In the genomic region with DNA sequence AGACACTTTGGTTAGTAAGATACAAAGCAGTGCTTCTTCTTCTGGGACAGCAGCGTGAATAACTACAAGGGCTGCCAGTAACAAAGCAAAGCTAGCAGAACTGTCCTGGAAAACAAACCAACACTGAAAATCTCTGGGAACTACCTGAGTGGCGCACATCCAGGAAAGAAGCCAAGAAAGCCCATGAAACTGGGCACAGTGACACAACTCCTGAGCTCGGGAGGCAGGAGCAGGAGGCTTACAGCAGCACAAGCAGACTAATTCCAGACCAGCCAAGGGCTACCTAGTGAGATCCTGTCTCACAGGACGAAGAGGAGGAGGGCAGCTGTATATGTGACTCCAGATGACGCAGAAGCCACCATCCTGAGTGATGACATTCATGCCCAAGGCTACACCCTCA, we compare ENCODE assay signal across 34 mouse cellular contexts.
DNase-seq lines count a peak whose midpoint lies in the region; ATAC-seq lines count a peak whose summit lies in the region.
"Had no signal": no experiment of that assay in that cellular context is flagged by ENCODE, and none has a peak within 500 bp of the region (broad histone marks: within the 10 kb centered on the region; RNA-seq: fewer than 3 reads in every experiment).

No protein-coding gene starts in this region.

- no peak overlapping the region for H3K4me3 ChIP-seq in stomach, embryonic 15.5 days (replicated peaks)
- H3K4me3 ChIP-seq in liver, embryonic 12.5 days, result no peak overlapping the region
- H3K4me3 ChIP-seq: embryonic facial prominence, embryonic 13.5 days; forebrain, embryonic 10.5 days; gastrocnemius, adult 2 months; heart, adult 2 months; heart, embryonic 12.5 days; hindbrain, embryonic 15.5 days; left cerebral cortex, adult 2 months; limb, embryonic 13.5 days; liver, embryonic 13.5 days; megakaryocyte, embryonic 14.5 days; neural tube, embryonic 15.5 days had no signal

- DNase-seq in cerebellum, postnatal 4 days (ENCODE audit: low spot score in 2 of 2), result no peak
- peak; percentile 75 to 80 for DNase-seq in cerebellum, adult 18-20 months
- peak; percentile 63 to 75 for DNase-seq in cerebellum, postnatal 10 days
- no peak for DNase-seq in spleen, adult 12 weeks (ENCODE audit: low spot score)
- DNase-seq in left cerebral cortex, adult 18-20 months (ENCODE audit: low spot score in 2 of 2), result no peak
- DNase-seq: adrenal gland, adult 8-10 months; gastrocnemius, adult 2 months; gastrocnemius, postnatal 36 days; heart, adult 2 months; heart, postnatal 4 days; kidney, adult 9 months; kidney, postnatal 10 days; layer of hippocampus, adult 9-11 months; liver, embryonic 13.5 days; lung, adult 18-20 months; lung, postnatal 4 days; midbrain, embryonic 14.5 days; retina, postnatal 1 day; right cerebral cortex, postnatal 14 days; thymus, postnatal 25 days had no signal

- WGBS in stomach, embryonic 15.5 days, result 60% methylated on average over 5 of the region's 5 CpGs
- WGBS in liver, embryonic 12.5 days (ENCODE audit: insufficient replicate concordance), result 72% methylated on average over 5 of the region's 5 CpGs

- no peaks in the 10 kb centered on the region for H3K27me3 ChIP-seq in stomach, embryonic 15.5 days (replicated peaks)
- 0 out of 2 replicates have a peak, but pooled peaks cover 5% of the 10 kb centered on the region for H3K27me3 ChIP-seq in liver, embryonic 12.5 days (replicated peaks)
- H3K27me3 ChIP-seq: embryonic facial prominence, embryonic 13.5 days; heart, embryonic 12.5 days; hindbrain, embryonic 15.5 days; limb, embryonic 13.5 days; liver, embryonic 13.5 days; neural tube, embryonic 15.5 days had no signal

- peak; percentile 87 for ATAC-seq in cerebellum, adult (ENCODE audit: insufficient number of reproducible peaks, low FRiP score, low TSS enrichment)
- no peak for ATAC-seq in stomach, embryonic 15.5 days (ENCODE audit: insufficient read depth, low FRiP score, low read depth)
- no peak for ATAC-seq in liver, embryonic 12.5 days
- ATAC-seq: forebrain, embryonic 16.5 days; lung, postnatal 0 days had no signal

- H3K27ac ChIP-seq in stomach, embryonic 15.5 days, result peak overlapping the region; percentile 49; the same call in 1 of the 2 replicates
- no peak overlapping the region for H3K27ac ChIP-seq in liver, embryonic 12.5 days
- H3K27ac ChIP-seq: embryonic facial prominence, embryonic 13.5 days; forebrain, embryonic 10.5 days; gastrocnemius, adult 2 months; heart, adult 2 months; hindbrain, embryonic 15.5 days; left cerebral cortex, adult 2 months; limb, embryonic 13.5 days; liver, embryonic 13.5 days; neural tube, embryonic 15.5 days had no signal

- H3K36me3 ChIP-seq in stomach, embryonic 15.5 days, result no peaks in the 10 kb centered on the region
- H3K36me3 ChIP-seq in liver, embryonic 12.5 days, result no peaks in the 10 kb centered on the region
- H3K36me3 ChIP-seq: embryonic facial prominence, embryonic 13.5 days; forebrain, embryonic 10.5 days; G1E; heart, embryonic 12.5 days; hindbrain, embryonic 15.5 days; limb, embryonic 13.5 days; liver, embryonic 13.5 days; neural tube, embryonic 15.5 days had no signal

- peaks cover 16% of the 10 kb centered on the region; the same call in 1 of the 2 replicates for H3K4me1 ChIP-seq in stomach, embryonic 15.5 days
- H3K4me1 ChIP-seq in liver, embryonic 12.5 days, result peaks cover 6% of the 10 kb centered on the region; the same call in 1 of the 2 replicates
- H3K4me1 ChIP-seq: forebrain, embryonic 10.5 days; hindbrain, embryonic 15.5 days; megakaryocyte, embryonic 14.5 days had no signal

- no peak overlapping the region for H3K9ac ChIP-seq in stomach, embryonic 15.5 days
- no peak overlapping the region for H3K9ac ChIP-seq in liver, embryonic 12.5 days
- H3K9ac ChIP-seq: embryonic facial prominence, embryonic 13.5 days; heart, embryonic 12.5 days; hindbrain, embryonic 15.5 days; limb, embryonic 13.5 days; liver, embryonic 13.5 days; neural tube, embryonic 15.5 days had no signal

- no peaks in the 10 kb centered on the region for H3K9me3 ChIP-seq in stomach, embryonic 15.5 days
- H3K9me3 ChIP-seq in liver, embryonic 12.5 days (replicated peaks), result 0 out of 2 replicates have a peak, but pooled peaks cover 1% of the 10 kb centered on the region
- H3K9me3 ChIP-seq: embryonic facial prominence, embryonic 13.5 days; hindbrain, embryonic 15.5 days; limb, embryonic 13.5 days; liver, embryonic 13.5 days; neural tube, embryonic 15.5 days had no signal

- H3K4me2 ChIP-seq in stomach, embryonic 15.5 days, result no peak overlapping the region
- H3K4me2 ChIP-seq in liver, embryonic 12.5 days, result no peak overlapping the region
- H3K4me2 ChIP-seq: embryonic facial prominence, embryonic 13.5 days; heart, embryonic 12.5 days; hindbrain, embryonic 15.5 days; limb, embryonic 13.5 days; liver, embryonic 13.5 days; neural tube, embryonic 15.5 days had no signal

Comparison
In these comparisons a context has a peak if more than half of its experiments do, and no peak if none do; other contexts are left out.
1. DNase-seq: peak in cerebellum, adult 18-20 months (2 of 2) and cerebellum, postnatal 10 days (2 of 2); none in cerebellum, postnatal 4 days (0 of 2), spleen, adult 12 weeks (single experiment) and left cerebral cortex, adult 18-20 months (0 of 2).